Mouse (Mus musculus) frontal cortex, adult (tissue): Measurements from ENCODE around the gene Cuta.
A peak's percentile ranks its signal among the peaks of the same experiment; 100 is the strongest.
"Not testable (repeated sequence)": the region's sequence is repeated elsewhere in the genome, so short reads cannot be mapped to it uniquely, and the experiment has no call there.

ENCODE experiments used
- ATAC-seq: cut with Nextera tagmentation; 2 replicates; pipeline ENCODE4 v1.9.2; 2017; ENCODE audit warnings: mild to moderate bottlenecking, moderate library complexity, mixed read lengths; ENCODE audit not compliant: low TSS enrichment

Gene Cuta

GRCm38 (mm10) chr17:26939178-26939972, at the start of gene Cuta:
Gene Cuta, minus strand, starts transcription at chr17:26939569.
- ATAC-seq: peak; percentile 86

GRCm38 (mm10) chr17:26985503-26986179, 46.3 kb upstream of the Cuta start:
- no peak for ATAC-seq

GRCm38 (mm10) chr17:26983382-26983781, 44.0 kb upstream of the Cuta start:
- ATAC-seq: no peak

GRCm38 (mm10) chr17:26981050-26981449, 41.7 kb upstream of the Cuta start:
- ATAC-seq: no peak

GRCm38 (mm10) chr17:26979426-26979825, 40.1 kb upstream of the Cuta start:
- no peak for ATAC-seq

- not testable (repeated sequence) for ATAC-seq
These were observed 38.0 kb upstream of the Cuta start for GRCm38 (mm10) chr17:26977354-26977753.

GRCm38 (mm10) chr17:26975415-26975814, 36.0 kb upstream of the Cuta start:
- ATAC-seq: no peak

GRCm38 (mm10) chr17:26974547-26974946, 35.2 kb upstream of the Cuta start:
- no peak for ATAC-seq

- ATAC-seq: peak; percentile 92
These were observed 33.6 kb upstream of the Cuta start, which contains the start of gene Zbtb9 for GRCm38 (mm10) chr17:26972703-26973574. Gene Zbtb9, plus strand, starts transcription at chr17:26973167.

- ATAC-seq: no peak
These were observed 32.7 kb upstream of the Cuta start for GRCm38 (mm10) chr17:26972107-26972506.

- no peak for ATAC-seq
These were observed 32.0 kb upstream of the Cuta start for GRCm38 (mm10) chr17:26971247-26971905.

- ATAC-seq: no peak
These were observed 30.9 kb upstream of the Cuta start for GRCm38 (mm10) chr17:26970221-26970620.

- ATAC-seq: no peak
These were observed 29.9 kb upstream of the Cuta start for GRCm38 (mm10) chr17:26969257-26969656.

- peak; percentile 53 for ATAC-seq
These were observed 28.8 kb upstream of the Cuta start for GRCm38 (mm10) chr17:26968200-26968611.

GRCm38 (mm10) chr17:26967477-26967876, 28.1 kb upstream of the Cuta start:
- no peak for ATAC-seq

- peak; percentile 72; the same call in 1 of the 2 replicates for ATAC-seq
These were observed 27.6 kb upstream of the Cuta start for GRCm38 (mm10) chr17:26966993-26967392.

- no peak for ATAC-seq
These were observed 22.3 kb upstream of the Cuta start for GRCm38 (mm10) chr17:26961572-26962240.

- no peak for ATAC-seq
These were observed 20.4 kb upstream of the Cuta start for GRCm38 (mm10) chr17:26959815-26960214.

GRCm38 (mm10) chr17:26958880-26959279, 19.5 kb upstream of the Cuta start:
- ATAC-seq: peak; percentile 73

GRCm38 (mm10) chr17:26957872-26958271, 18.5 kb upstream of the Cuta start:
- ATAC-seq: no peak

GRCm38 (mm10) chr17:26956895-26957294, 17.5 kb upstream of the Cuta start:
- ATAC-seq: no peak
